Mouse (Mus musculus): ENCODE data around the gene Smyd3. TPM values are rescaled to one million over a fixed set of nuclear protein-coding genes. Genes with fewer than 3 reads are reported as not detected.

The Smyd3 gene
- polyA plus RNA-seq, 1 experiment: 2.4 TPM

DNA sequence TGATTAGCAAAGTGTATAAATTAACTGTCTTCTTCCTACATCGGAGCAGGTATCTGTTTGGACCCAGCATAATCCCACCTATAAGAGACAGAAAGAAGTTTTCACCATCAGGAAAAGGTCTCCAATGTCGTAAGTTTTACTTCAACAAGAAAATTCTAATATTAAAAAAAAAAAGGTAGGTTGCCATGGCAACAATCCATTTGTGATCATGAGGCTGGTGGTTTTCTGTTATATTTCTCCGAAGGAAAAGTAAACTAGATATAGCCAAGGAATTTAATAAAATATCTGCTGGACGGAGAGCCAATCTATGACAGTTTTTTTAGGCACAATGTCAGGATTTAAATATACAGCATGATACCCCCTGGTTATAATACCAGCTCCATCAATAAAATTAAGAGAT, 142.9 kb downstream of the Smyd3 start:
- Histone ChIP-seq H3K27ac (ENCODE audit: control insufficient read depth, insufficient read depth, low read depth, low read length) (no peak overlapping the region), H3K4me1 (ENCODE audit: control insufficient read depth, insufficient read depth, low read length) (peaks cover 4% of the 10 kb centered on the region), H3K36me3 (ENCODE audit: control insufficient read depth, insufficient read depth, low read length) (no peaks in the 10 kb centered on the region), H3K27me3 (ENCODE audit: control insufficient read depth, insufficient read depth, low read length) (no peaks in the 10 kb centered on the region), H3K4me3 (ENCODE audit: control insufficient read depth, low read depth, low read length) (no peak overlapping the region)
- TF ChIP-seq POLR2A (IDR thresholded peaks at IDR 0.05; ENCODE audit: control insufficient read depth, low read depth, low read length): no peak
- no peak for TF ChIP-seq CTCF (IDR thresholded peaks at IDR 0.05; ENCODE audit: control insufficient read depth, insufficient read depth, insufficient replicate concordance, low read depth, low read length)

DNA sequence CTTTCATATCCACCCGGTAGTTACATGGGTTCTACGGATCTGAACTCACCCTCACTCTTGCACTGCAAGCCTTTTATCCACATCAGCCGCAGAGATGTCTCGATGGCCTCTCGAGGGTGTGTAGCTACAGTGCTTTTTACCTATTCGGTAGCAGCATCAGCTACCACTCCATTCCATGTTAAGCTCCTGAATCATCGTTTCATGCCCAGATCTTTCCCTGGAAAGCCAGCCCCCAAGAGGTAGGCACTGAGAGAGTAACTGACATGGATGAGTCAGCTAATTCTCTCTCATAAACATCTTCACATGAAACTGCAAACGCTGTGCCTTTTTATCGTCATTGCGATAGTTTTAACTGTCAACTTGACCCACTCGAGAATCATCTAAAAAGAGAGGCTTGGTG, 143.9 kb downstream of the Smyd3 start:
- no peaks in the 10 kb centered on the region for H3K36me3 ChIP-seq (ENCODE audit: control insufficient read depth, insufficient read depth, low read length)
- H3K27ac ChIP-seq (ENCODE audit: control insufficient read depth, insufficient read depth, low read depth, low read length): no peak overlapping the region
- TF ChIP-seq POLR2A (IDR thresholded peaks at IDR 0.05; ENCODE audit: control insufficient read depth, low read depth, low read length): no peak
- no peak for TF ChIP-seq CTCF (IDR thresholded peaks at IDR 0.05; ENCODE audit: control insufficient read depth, insufficient read depth, insufficient replicate concordance, low read depth, low read length)
- H3K4me1 ChIP-seq (ENCODE audit: control insufficient read depth, insufficient read depth, low read length): peaks cover 4% of the 10 kb centered on the region
- no peaks in the 10 kb centered on the region for H3K27me3 ChIP-seq (ENCODE audit: control insufficient read depth, insufficient read depth, low read length)
- no peak overlapping the region for H3K4me3 ChIP-seq (ENCODE audit: control insufficient read depth, low read depth, low read length)

DNA sequence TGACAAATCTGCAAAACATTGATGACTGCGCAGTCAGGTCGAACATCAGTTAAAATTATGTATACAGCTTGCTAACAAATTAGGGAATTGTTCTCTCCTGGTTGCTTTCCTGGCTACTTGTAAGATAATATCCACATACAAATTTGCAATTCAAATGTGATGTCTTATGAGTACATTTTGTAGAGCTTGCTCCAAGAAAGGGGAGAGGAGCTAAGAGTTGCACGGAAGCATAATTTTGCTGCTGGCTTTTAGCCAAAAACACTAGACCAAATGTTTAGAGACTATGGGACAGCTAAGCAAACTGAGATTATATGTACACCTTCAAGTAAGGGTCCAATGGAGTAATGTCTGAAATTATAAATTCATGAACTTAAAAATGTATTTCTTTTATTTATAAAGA, 146.7 kb downstream of the Smyd3 start:
- TF ChIP-seq CTCF (IDR thresholded peaks at IDR 0.05; ENCODE audit: control insufficient read depth, insufficient read depth, insufficient replicate concordance, low read depth, low read length) (no peak), POLR2A (IDR thresholded peaks at IDR 0.05; ENCODE audit: control insufficient read depth, low read depth, low read length) (no peak)
- Histone ChIP-seq H3K27me3 (ENCODE audit: control insufficient read depth, insufficient read depth, low read length) (no peaks in the 10 kb centered on the region), H3K36me3 (ENCODE audit: control insufficient read depth, insufficient read depth, low read length) (no peaks in the 10 kb centered on the region), H3K4me3 (ENCODE audit: control insufficient read depth, low read depth, low read length) (no peak overlapping the region), H3K27ac (ENCODE audit: control insufficient read depth, insufficient read depth, low read depth, low read length) (no peak overlapping the region), H3K4me1 (ENCODE audit: control insufficient read depth, insufficient read depth, low read length) (peaks cover 4% of the 10 kb centered on the region)

DNA sequence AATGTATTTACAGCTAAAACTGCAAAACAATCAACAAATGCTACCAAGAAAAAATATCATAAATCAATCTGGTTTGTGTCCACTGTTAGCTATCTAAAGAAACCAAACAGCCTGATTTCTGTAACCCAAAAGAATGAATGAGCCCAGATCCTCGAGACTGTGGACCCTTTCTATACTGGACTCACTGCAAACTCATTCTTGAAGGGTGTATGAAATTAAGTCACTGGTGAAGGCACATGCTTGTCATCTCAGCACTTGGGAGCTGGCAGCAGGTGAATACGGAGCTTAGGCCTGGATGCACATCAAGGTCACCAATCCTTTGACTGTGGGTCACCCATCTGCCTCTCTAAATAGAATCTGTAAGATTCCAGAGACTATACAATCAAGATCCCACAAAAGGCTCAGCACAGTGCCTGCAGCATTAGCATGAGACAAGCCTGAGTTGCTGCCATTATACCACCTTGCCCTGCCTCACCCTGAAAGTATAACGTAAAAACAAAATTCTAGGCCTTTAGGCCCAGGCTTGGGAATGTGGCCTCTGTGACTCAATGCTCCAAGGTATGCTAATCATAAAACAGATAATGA, 149.3 kb downstream of the Smyd3 start:
- TF ChIP-seq POLR2A (IDR thresholded peaks at IDR 0.05; ENCODE audit: control insufficient read depth, low read depth, low read length): no peak
- TF ChIP-seq CTCF (IDR thresholded peaks at IDR 0.05; ENCODE audit: control insufficient read depth, insufficient read depth, insufficient replicate concordance, low read depth, low read length): no peak
- no peaks in the 10 kb centered on the region for H3K4me1 ChIP-seq (ENCODE audit: control insufficient read depth, insufficient read depth, low read length)
- no peaks in the 10 kb centered on the region for H3K27me3 ChIP-seq (ENCODE audit: control insufficient read depth, insufficient read depth, low read length)
- H3K4me3 ChIP-seq (ENCODE audit: control insufficient read depth, low read depth, low read length): no peak overlapping the region
- no peak overlapping the region for H3K27ac ChIP-seq (ENCODE audit: control insufficient read depth, insufficient read depth, low read depth, low read length)
- H3K36me3 ChIP-seq (ENCODE audit: control insufficient read depth, insufficient read depth, low read length): no peaks in the 10 kb centered on the region

DNA sequence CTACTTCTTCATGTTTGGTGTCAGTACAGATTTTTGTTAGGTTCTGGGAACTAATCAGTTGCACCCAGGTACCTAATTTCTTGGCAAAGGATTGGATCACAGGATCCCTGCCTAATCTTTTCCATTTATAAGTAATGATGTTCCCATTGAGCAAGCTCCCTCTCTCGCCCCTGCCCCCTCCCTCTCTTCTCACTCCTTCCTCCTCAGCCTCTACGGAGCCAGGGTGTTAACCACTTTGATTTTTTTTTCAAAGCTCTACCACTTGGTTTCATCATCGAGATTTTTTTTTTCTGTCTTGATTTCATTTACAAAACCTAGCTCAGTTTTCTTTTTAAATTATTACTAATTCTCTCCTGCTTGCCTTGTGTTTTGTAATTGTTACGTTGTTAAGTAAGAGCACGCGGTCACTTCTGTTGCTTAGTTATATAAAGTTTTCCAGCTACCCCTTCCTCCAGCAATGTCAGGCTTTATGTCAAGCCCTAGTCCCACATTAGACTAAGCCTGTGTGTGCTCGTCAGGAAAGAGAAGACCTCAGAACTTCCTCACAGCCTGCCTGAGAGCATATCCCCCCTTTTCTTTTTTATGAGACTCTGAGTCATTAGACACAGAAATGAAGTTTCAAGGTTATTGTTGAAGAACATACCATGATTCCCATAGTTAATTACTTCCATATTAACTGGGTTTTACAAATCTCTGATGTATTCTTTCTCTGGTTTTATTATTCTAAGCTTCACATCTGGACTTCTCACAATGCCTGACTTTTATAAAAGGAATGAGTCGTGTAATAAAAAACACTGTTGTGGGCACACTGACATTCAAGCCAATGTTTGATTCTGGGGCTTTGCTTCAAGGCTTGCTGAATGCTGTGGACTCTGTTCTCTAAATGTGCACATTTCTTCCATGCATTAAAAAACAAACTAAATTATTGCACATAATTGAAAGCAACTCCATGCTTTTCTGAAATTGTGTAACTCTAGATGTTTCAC, 156.1 kb downstream of the Smyd3 start:
- no peak for TF ChIP-seq CTCF (IDR thresholded peaks at IDR 0.05; ENCODE audit: control insufficient read depth, insufficient read depth, insufficient replicate concordance, low read depth, low read length)
- TF ChIP-seq POLR2A (IDR thresholded peaks at IDR 0.05; ENCODE audit: control insufficient read depth, low read depth, low read length): no peak

DNA sequence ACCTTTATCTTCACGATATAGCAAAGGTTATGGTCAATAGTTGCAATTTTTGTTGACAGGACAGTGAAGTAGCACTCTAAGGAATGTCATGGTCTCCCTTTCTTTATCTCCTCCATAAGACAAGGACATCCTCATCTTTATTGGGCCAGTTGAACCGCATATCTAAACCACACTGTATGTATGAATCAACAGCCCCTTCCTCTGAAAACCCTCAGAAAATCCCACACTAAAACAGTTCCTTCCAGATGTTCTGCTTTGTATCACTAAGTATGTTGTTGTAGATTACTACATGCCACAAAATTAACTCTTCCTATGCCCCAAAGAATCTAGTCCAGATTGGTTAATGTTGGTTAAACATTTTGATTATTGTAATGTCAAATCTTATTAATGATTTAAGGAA, 160.7 kb downstream of the Smyd3 start:
- no peak overlapping the region for H3K27ac ChIP-seq (ENCODE audit: control insufficient read depth, insufficient read depth, low read depth, low read length)
- H3K4me1 ChIP-seq (ENCODE audit: control insufficient read depth, insufficient read depth, low read length): no peaks in the 10 kb centered on the region
- H3K27me3 ChIP-seq (ENCODE audit: control insufficient read depth, insufficient read depth, low read length): no peaks in the 10 kb centered on the region
- no peaks in the 10 kb centered on the region for H3K36me3 ChIP-seq (ENCODE audit: control insufficient read depth, insufficient read depth, low read length)
- no peak overlapping the region for H3K4me3 ChIP-seq (ENCODE audit: control insufficient read depth, low read depth, low read length)
- no peak for TF ChIP-seq CTCF (IDR thresholded peaks at IDR 0.05; ENCODE audit: control insufficient read depth, insufficient read depth, insufficient replicate concordance, low read depth, low read length)

More for the DNA sequence above, 156.1 kb downstream of the Smyd3 start:
- no peak overlapping the region for H3K4me3 ChIP-seq (ENCODE audit: control insufficient read depth, low read depth, low read length)
- H3K4me1 ChIP-seq (ENCODE audit: control insufficient read depth, insufficient read depth, low read length): no peaks in the 10 kb centered on the region
- no peaks in the 10 kb centered on the region for H3K27me3 ChIP-seq (ENCODE audit: control insufficient read depth, insufficient read depth, low read length)
- H3K36me3 ChIP-seq (ENCODE audit: control insufficient read depth, insufficient read depth, low read length): no peaks in the 10 kb centered on the region
- no peak overlapping the region for H3K27ac ChIP-seq (ENCODE audit: control insufficient read depth, insufficient read depth, low read depth, low read length)

DNA sequence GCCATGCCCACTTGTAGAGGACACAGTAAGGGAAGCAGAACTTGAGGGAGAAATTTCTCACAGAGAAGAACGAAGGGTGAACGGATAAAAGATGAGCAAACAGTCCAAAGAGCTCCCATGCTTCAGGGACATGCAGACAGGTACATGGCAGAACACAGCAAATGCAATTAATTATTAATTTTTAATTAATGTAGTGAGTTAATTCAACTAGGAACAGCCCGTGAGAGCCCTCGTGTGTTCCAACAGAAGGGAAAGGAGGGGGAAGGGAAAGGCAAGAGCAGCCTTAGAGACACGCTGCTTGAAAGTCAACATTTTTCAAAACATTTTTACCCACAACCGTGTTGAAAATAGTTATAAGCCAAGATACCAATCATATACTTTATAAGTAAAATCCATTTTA, 163.6 kb downstream of the Smyd3 start:
- H3K27ac ChIP-seq (ENCODE audit: control insufficient read depth, insufficient read depth, low read depth, low read length): no peak overlapping the region
- H3K27me3 ChIP-seq (ENCODE audit: control insufficient read depth, insufficient read depth, low read length): no peaks in the 10 kb centered on the region
- no peaks in the 10 kb centered on the region for H3K4me1 ChIP-seq (ENCODE audit: control insufficient read depth, insufficient read depth, low read length)
- H3K36me3 ChIP-seq (ENCODE audit: control insufficient read depth, insufficient read depth, low read length): no peaks in the 10 kb centered on the region
- TF ChIP-seq CTCF (IDR thresholded peaks at IDR 0.05; ENCODE audit: control insufficient read depth, insufficient read depth, insufficient replicate concordance, low read depth, low read length) (no peak), POLR2A (IDR thresholded peaks at IDR 0.05; ENCODE audit: control insufficient read depth, low read depth, low read length) (no peak)
- H3K4me3 ChIP-seq (ENCODE audit: control insufficient read depth, low read depth, low read length): no peak overlapping the region

Data from testis, adult 2 months (tissue).